Mouse (Mus musculus) ovary, adult 10 weeks (tissue): ENCODE measurements around the gene Nup62cl. TPM values are rescaled to one million over a fixed set of nuclear protein-coding genes. Genes with fewer than 3 reads are reported as not detected.

Experiments used
- polyA plus RNA-seq: library from polyadenylated mRNA; stranded (reverse); fragments of 350-450 nt; fragmentation: Illumina TruSeq; extraction: RNeasy Lipid Tissue Mini Kit (QIAGEN cat#74804); gene quantifications from one replicate; pipeline ENCODE4 v1.2.3, GENCODE M21; 2014

Gene Nup62cl
- polyA plus RNA-seq = 25.4 TPM

DNA sequence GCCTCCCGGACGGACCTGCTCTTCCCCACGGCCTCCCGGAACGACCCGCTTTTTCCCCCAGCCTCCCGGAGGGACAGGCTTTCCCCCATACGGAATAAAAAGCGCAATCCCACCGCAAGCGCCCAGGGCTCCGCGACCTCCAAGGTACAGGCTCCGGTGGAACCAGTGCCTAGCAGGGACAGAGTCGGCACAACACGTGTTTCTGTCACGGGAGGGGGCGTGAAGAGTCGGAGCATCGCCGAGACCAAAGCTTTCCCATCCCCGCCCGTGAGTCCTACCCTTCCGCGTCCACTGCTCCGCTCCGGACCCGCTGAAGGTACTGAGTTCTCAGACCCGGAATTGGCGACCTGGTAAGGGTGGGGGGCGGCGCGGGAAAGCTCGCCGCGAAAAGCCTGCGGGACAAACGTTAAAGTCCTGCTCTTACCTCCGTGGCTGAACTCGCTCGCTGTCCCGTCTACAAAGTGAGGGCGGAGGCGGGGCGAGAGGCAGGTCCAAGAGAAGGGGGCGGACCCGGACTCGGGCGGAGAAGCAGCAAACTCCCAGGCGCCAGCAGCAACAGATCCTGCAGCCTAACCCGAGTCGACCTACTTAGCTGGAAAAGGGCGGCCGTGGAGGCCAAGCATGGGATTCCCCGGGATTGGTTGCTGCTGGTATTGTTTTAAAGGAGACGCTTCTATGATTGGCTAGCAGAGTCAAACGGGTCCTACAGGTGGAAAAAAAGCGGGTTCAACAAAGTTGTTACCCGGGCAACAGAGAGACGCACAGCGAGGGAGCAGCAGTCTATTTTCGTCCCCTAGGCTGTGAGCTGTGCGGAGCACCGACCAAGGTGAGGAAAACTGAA lies at the start of gene Nup62cl, which contains the start of gene Pih1h3b:
TSS of gene Nup62cl (minus strand) at position 578 of the 841 bp plus-strand sequence.
TSS of gene Pih1h3b (plus strand) at position 745 of the 841 bp plus-strand sequence.

DNA sequence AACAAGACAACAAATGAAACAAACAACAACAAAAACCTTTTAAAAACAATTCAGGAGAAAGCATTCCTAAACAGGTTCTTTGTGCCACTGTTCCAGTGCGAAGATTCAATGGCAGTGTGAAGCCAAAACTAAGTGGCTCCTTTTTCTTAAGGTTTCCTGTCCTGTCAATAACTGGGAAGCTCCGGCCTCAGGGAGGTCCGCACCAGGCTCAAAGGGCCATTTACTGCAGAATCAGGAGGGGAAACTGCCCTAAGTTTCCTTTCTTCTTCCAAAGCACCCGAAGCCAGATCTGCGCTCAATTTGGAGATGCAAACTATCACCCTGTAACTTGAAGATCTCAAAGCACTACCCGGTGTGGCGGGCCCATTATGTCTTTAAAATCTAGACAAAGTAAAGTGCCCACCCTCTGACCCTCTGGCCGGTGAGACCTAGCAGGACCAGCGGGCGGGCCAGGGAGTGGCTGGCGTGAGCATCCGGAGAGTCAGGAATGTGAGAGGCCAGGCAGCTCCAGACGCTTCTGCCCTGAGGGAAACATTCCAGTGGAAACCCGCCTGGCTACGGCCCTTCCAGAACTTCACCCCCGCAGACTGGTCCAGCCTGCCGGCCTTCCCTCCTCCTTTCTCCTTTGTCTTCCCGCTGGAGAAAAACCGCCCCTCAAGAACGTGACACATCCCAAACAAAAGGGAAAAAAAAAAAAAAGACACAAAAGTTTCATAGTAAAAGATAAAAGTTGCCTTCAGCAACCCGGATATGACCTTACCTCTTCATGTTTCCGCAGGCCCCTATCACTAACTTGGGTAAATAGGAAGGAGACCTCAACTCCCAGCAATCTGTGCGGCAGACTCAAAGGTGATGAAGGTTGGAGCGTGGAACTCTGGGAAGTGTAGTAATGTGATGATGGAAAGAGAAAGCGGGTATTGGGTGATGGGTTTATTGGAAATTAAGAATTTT lies 64.5 kb downstream of the Nup62cl start, which contains the start of gene Rbm41:
TSS of gene Rbm41 (minus strand) at position 856 of the 951 bp plus-strand sequence.

Other genes starting within 250 kb of the Nup62cl start
- gene Morc4, start 191.0 kb downstream of the Nup62cl start, polyA plus RNA-seq = 22.7 TPM
- gene Rbm41, start 64.1 kb downstream of the Nup62cl start, polyA plus RNA-seq = 20.9 TPM
- gene Pih1h3b, start 167 bp upstream of the Nup62cl start, polyA plus RNA-seq = 1.9 TPM